In genomic region chr4:155328385-155328784, GRCm38 (mm10) we compare ENCODE assay signal across 4 mouse cellular contexts. TPM values are rescaled to one million over a fixed set of nuclear protein-coding genes. Genes with fewer than 3 reads are reported as not detected.
"Had no signal": no experiment of that assay in that cellular context is flagged by ENCODE, and none has a peak within 500 bp of the region (broad histone marks: within the 10 kb centered on the region; RNA-seq: fewer than 3 reads in every experiment).

No protein-coding gene starts in this region.

RNA-seq across cellular contexts. Expression of gene Prkcz, which starts 32.8 kb away (rescaled TPM):
- total RNA-seq: megakaryocyte progenitor cell, adult 5-6 weeks; megakaryocyte-erythroid progenitor cell, adult 5-6 weeks; monocyte, adult 5-6 weeks had no signal
- polyA plus RNA-seq: macrophage had no signal
